Mouse (Mus musculus): ENCODE measurements at regions not wholly inside any gene's neighbourhood (a gene's known extent, or its start where the extent isn't known, plus 50 kb on each side); places are given as distances from the start of the nearest gene placed in this dataset.

DNA sequence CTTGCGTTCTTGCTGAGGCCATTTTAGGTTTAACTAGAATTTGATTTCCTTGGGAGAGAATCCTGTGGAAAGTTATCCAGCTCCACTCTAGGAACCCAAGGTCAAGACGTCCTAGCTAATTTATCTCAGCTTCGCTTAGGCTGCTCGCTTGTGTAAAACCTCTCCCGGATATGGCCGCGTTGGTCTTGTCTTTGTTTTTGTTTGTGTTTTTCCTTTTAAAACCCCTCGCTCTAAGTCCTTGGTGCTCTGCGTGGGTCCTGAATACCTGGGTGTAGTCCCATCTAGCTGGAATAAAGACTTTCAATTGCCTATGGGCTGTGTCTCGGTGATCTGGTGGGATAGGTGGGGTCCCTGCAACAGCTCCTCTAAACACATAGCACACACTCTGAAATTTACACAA, 144.2 kb downstream of the Ndfip2 start:
- ATAC-seq = no peak
- Histone ChIP-seq H3K4me2 (ENCODE audit: low read length) (no peak overlapping the region), H3K4me1 (ENCODE audit: control insufficient read depth, insufficient read depth, low read depth, low read length) (no peaks in the 10 kb centered on the region), H3K27ac (ENCODE audit: low read depth, low read length) (no peak overlapping the region), H3K4me3 (ENCODE audit: low read length) (no peak overlapping the region), H3K36me3 (ENCODE audit: control insufficient read depth, insufficient read depth, low read length) (no peaks in the 10 kb centered on the region), H3K27me3 (replicated peaks; ENCODE audit: control insufficient read depth, insufficient read depth, low read length) (no peaks in the 10 kb centered on the region), H3K9ac (ENCODE audit: low read depth, low read length) (no peak overlapping the region), H3K9me3 (ENCODE audit: control insufficient read depth, low read length) (no peaks in the 10 kb centered on the region)
- 96% methylated on average over 10 of the region's 10 CpGs for whole genome bisulfite sequencing

DNA sequence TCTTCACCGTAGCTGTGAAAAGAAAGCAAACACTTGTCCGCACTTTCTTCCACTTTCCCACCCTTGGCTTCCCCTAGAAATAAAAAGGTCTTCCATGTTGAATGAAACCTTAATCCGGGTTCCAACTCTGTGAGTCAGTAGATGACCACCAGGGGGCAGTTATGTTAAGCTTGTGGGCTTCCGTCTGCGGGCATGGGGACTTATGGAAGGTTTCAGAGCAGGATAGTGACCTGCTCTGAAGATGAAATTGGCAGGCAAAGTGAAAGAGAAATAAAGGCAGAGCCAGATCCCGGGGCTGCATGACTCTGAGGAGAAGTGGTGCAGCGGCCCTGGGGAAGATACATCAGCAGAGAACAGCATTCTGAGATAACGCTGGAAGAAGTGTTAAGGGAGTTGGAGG, 139.1 kb downstream of the Ndfip2 start:
- WGBS = 28% methylated on average over 8 of the region's 8 CpGs
- ATAC-seq = peak; percentile 76; the same call in 1 of the 2 replicates
- H3K27ac ChIP-seq (ENCODE audit: low read depth, low read length) = no peak overlapping the region
- H3K9me3 ChIP-seq (ENCODE audit: control insufficient read depth, low read length) = no peaks in the 10 kb centered on the region
- H3K4me2 ChIP-seq (ENCODE audit: low read length) = no peak overlapping the region; the same call in 1 of the 2 replicates
- H3K9ac ChIP-seq (ENCODE audit: low read depth, low read length) = no peak overlapping the region
- no peaks in the 10 kb centered on the region for H3K27me3 ChIP-seq (replicated peaks; ENCODE audit: control insufficient read depth, insufficient read depth, low read length)
- no peaks in the 10 kb centered on the region for H3K4me1 ChIP-seq (ENCODE audit: control insufficient read depth, insufficient read depth, low read depth, low read length)
- no peak overlapping the region for H3K4me3 ChIP-seq (ENCODE audit: low read length)
- H3K36me3 ChIP-seq (ENCODE audit: control insufficient read depth, insufficient read depth, low read length) = no peaks in the 10 kb centered on the region

DNA sequence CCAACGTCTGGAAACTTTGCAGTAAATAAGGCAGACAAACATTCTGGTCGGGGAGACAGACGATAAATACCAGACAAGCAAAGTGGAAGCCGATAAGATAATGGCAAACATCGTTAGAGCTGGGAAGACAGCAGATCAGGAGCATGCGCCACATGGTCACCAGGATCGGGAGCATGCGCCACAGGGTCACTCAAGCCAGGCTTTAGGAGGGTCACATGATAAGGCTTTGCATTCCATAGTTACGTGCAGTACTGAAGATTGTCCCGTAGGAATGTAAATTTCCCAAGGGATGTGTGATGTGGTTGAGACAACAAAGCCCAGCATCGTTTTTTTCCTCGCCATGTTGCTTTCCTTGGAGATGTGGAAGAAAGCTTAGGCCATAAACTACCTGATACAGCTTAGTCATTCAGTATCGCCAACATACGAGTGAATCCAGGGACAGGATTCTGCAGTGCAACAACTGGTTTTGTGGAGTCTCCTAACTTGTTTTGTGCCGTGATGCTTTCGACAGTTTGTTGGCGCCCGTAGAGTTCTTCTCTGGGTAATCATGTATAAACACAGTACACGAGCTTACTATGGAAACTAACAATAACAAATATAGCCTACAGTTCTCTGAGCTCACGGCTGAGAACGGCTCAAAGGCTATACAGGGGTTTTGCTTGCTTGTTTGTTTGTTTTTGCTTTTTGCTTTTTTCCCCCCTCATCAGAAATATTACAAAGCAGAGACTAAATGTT, 133.9 kb downstream of the Ndfip2 start:
- H3K9me3 ChIP-seq (ENCODE audit: control insufficient read depth, low read length) = no peaks in the 10 kb centered on the region
- no peaks in the 10 kb centered on the region for H3K27me3 ChIP-seq (replicated peaks; ENCODE audit: control insufficient read depth, insufficient read depth, low read length)
- no peaks in the 10 kb centered on the region for H3K4me1 ChIP-seq (ENCODE audit: control insufficient read depth, insufficient read depth, low read depth, low read length)
- no peak for ATAC-seq
- no peak overlapping the region for H3K27ac ChIP-seq (ENCODE audit: low read depth, low read length)
- no peak overlapping the region for H3K4me3 ChIP-seq (ENCODE audit: low read length)
- no peak overlapping the region for H3K9ac ChIP-seq (ENCODE audit: low read depth, low read length)
- WGBS = 89% methylated on average over 21 of the region's 21 CpGs
- H3K36me3 ChIP-seq (ENCODE audit: control insufficient read depth, insufficient read depth, low read length) = no peaks in the 10 kb centered on the region
- H3K4me2 ChIP-seq (ENCODE audit: low read length) = no peak overlapping the region

DNA sequence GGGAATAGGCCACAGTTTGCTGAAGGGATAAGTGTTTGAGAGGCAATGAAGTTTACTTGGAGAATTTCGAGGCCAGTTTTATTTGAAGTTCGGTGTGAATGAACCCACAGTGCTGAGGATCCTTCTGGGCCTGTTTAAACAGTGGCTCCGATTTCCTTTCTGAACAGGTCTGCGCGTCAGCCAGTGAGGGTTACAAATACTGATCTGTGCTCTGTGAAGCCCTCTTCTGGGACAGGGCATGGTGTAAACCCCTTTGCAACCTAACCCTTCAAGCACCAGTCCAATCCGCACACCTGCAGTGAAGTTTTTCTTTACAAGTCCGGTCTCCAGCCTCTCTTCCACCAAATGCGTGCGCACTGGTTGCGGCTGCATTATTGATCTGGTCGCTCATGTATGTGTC, 133.1 kb downstream of the Ndfip2 start:
- 91% methylated on average over 11 of the region's 11 CpGs for WGBS
- Histone ChIP-seq H3K4me3 (ENCODE audit: low read length) (no peak overlapping the region), H3K9me3 (ENCODE audit: control insufficient read depth, low read length) (no peaks in the 10 kb centered on the region), H3K9ac (ENCODE audit: low read depth, low read length) (no peak overlapping the region), H3K36me3 (ENCODE audit: control insufficient read depth, insufficient read depth, low read length) (no peaks in the 10 kb centered on the region), H3K4me1 (ENCODE audit: control insufficient read depth, insufficient read depth, low read depth, low read length) (no peaks in the 10 kb centered on the region), H3K4me2 (ENCODE audit: low read length) (no peak overlapping the region), H3K27me3 (replicated peaks; ENCODE audit: control insufficient read depth, insufficient read depth, low read length) (no peaks in the 10 kb centered on the region), H3K27ac (ENCODE audit: low read depth, low read length) (no peak overlapping the region)
- ATAC-seq = no peak

DNA sequence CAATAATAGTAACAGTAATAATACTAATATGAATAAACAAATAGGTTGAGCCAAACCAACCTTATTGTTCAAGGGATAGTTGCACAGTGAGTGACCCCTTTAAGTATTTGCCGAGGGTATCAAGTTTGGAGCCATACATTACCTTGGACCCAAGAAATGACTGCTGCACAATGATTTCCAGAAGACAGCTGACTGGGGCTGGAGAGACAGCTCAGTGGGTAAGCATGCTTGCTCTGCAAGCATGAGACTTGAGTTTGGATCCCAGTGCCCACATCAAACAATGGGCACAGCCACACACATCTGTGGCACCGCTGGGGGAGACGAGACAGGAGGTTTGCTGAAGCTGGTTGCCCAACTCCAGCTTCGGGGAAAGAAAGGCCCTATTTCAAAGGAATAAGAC, 126.7 kb downstream of the Ndfip2 start:
- H3K27ac ChIP-seq (ENCODE audit: low read depth, low read length) = no peak overlapping the region
- no peak overlapping the region for H3K4me3 ChIP-seq (ENCODE audit: low read length)
- no peaks in the 10 kb centered on the region for H3K36me3 ChIP-seq (ENCODE audit: control insufficient read depth, insufficient read depth, low read length)
- no peak overlapping the region for H3K4me2 ChIP-seq (ENCODE audit: low read length)
- ATAC-seq = no peak
- no peaks in the 10 kb centered on the region for H3K27me3 ChIP-seq (replicated peaks; ENCODE audit: control insufficient read depth, insufficient read depth, low read length)
- no peaks in the 10 kb centered on the region for H3K4me1 ChIP-seq (ENCODE audit: control insufficient read depth, insufficient read depth, low read depth, low read length)
- H3K9me3 ChIP-seq (ENCODE audit: control insufficient read depth, low read length) = no peaks in the 10 kb centered on the region
- H3K9ac ChIP-seq (ENCODE audit: low read depth, low read length) = no peak overlapping the region
- 73% methylated on average over 4 of the region's 4 CpGs for WGBS

DNA sequence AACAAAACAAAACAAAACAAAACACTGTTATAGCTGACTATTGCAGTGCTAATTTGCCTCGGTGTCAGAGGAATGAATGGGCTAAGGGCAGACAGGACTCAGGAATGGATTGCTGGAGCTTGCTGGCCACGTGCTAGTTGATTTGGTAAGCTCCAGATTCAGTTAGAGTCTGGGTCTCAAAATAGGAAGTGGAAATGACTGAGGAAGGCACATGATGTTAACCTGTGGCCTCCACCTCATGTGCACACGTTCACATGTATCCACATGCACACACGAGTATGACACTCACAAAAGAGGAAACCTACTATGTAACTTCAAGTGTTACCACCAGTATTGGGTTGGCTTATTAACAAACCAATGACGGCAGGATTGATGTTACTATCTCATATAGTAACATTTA, 125.0 kb downstream of the Ndfip2 start:
- no peaks in the 10 kb centered on the region for H3K36me3 ChIP-seq (ENCODE audit: control insufficient read depth, insufficient read depth, low read length)
- no peak overlapping the region for H3K4me2 ChIP-seq (ENCODE audit: low read length)
- H3K27me3 ChIP-seq (replicated peaks; ENCODE audit: control insufficient read depth, insufficient read depth, low read length) = no peaks in the 10 kb centered on the region
- H3K9me3 ChIP-seq (ENCODE audit: control insufficient read depth, low read length) = no peaks in the 10 kb centered on the region
- no peak overlapping the region for H3K9ac ChIP-seq (ENCODE audit: low read depth, low read length)
- no peaks in the 10 kb centered on the region for H3K4me1 ChIP-seq (ENCODE audit: control insufficient read depth, insufficient read depth, low read depth, low read length)
- no peak overlapping the region for H3K4me3 ChIP-seq (ENCODE audit: low read length)
- WGBS = 74% methylated on average over 5 of the region's 5 CpGs
- H3K27ac ChIP-seq (ENCODE audit: low read depth, low read length) = no peak overlapping the region
- ATAC-seq = no peak

DNA sequence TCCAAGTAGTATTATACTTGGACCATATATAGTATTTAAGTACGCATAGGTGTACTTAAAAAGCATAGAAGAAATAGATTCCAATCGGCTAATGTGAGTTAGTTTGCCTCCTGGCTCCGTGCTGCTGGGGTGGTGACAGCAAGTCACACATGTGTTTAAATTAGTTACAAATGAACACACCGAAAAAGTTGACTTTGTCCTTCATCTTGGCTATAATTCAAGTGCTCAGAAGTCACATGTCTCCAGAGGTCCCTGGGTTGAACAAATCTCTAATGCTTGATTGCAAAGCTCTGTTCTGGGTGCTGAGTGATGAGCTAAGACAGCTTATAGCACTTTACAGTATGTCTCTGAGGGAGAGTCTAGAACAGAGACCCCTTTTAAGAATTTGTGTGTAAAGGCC, 121.7 kb downstream of the Ndfip2 start:
- 0 out of 2 replicates have a peak, but pooled peaks cover 3% of the 10 kb centered on the region for H3K4me1 ChIP-seq (ENCODE audit: control insufficient read depth, insufficient read depth, low read depth, low read length)
- no peak overlapping the region for H3K4me3 ChIP-seq (ENCODE audit: low read length)
- WGBS = 86% methylated on average over 4 of the region's 4 CpGs
- H3K9me3 ChIP-seq (ENCODE audit: control insufficient read depth, low read length) = no peaks in the 10 kb centered on the region
- no peaks in the 10 kb centered on the region for H3K27me3 ChIP-seq (replicated peaks; ENCODE audit: control insufficient read depth, insufficient read depth, low read length)
- H3K36me3 ChIP-seq (ENCODE audit: control insufficient read depth, insufficient read depth, low read length) = no peaks in the 10 kb centered on the region
- H3K27ac ChIP-seq (ENCODE audit: low read depth, low read length) = no peak overlapping the region
- H3K4me2 ChIP-seq (ENCODE audit: low read length) = no peak overlapping the region
- no peak for ATAC-seq
- no peak overlapping the region for H3K9ac ChIP-seq (ENCODE audit: low read depth, low read length)

DNA sequence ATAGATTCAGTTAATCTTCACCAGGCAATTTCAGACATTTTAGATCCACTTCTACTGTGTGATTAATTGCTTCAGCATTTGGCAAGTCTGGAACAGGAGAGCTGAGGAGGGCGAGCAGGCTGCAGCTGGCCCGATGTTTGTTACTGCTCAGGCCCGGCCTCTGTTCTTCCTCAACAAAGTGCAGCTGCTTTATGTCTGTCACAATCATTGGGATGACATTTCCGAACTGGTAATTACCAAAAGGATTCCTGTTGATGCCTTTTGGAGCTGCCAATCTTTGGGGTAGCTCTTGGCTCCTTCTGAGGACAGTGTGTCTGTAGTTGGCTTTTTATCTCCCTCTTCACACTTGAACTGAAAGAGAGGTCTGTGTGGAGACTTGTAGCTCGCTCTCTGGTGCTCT, 119.4 kb downstream of the Ndfip2 start:
- Histone ChIP-seq H3K4me1 (ENCODE audit: control insufficient read depth, insufficient read depth, low read depth, low read length) (0 out of 2 replicates have a peak, but pooled peaks cover 3% of the 10 kb centered on the region), H3K9ac (ENCODE audit: low read depth, low read length) (no peak overlapping the region), H3K27me3 (replicated peaks; ENCODE audit: control insufficient read depth, insufficient read depth, low read length) (no peaks in the 10 kb centered on the region), H3K27ac (ENCODE audit: low read depth, low read length) (no peak overlapping the region), H3K9me3 (ENCODE audit: control insufficient read depth, low read length) (no peaks in the 10 kb centered on the region), H3K4me3 (ENCODE audit: low read length) (no peak overlapping the region), H3K4me2 (ENCODE audit: low read length) (no peak overlapping the region), H3K36me3 (ENCODE audit: control insufficient read depth, insufficient read depth, low read length) (no peaks in the 10 kb centered on the region)
- peak; percentile 54; the same call in 1 of the 2 replicates for ATAC-seq
- 57% methylated on average over 5 of the region's 5 CpGs for WGBS

DNA sequence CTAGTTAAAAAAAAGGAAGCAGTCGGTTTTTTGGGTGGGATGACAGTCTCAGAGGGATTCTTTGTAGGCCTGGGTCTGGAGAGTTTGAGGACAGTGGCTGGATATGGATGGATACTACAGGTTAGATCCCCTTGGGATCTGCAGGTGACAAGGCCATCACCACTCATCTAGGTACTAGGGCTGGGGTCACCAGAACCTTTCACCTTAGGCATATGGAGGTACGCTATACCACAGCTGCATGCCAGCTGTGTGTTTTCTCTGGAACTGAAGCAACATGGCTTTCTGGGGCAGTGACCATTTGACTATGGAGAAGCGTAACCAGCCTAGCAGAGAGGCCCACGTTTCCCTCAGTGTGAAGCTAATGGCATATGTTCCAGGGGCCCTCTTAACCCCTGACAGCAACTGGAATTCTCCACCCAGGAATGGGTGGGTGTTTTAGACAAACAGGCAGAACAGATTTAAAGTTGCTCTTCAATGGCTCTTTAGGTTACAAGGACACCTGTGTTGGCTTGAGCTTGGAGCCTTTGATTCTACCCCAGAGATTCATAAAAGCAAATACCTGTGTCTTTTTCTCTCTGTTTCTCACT, 118.8 kb downstream of the Ndfip2 start:
- H3K4me1 ChIP-seq (ENCODE audit: control insufficient read depth, insufficient read depth, low read depth, low read length) = 0 out of 2 replicates have a peak, but pooled peaks cover 3% of the 10 kb centered on the region
- H3K9ac ChIP-seq (ENCODE audit: low read depth, low read length) = no peak overlapping the region
- no peak overlapping the region for H3K27ac ChIP-seq (ENCODE audit: low read depth, low read length)
- ATAC-seq = no peak
- H3K4me2 ChIP-seq (ENCODE audit: low read length) = no peak overlapping the region
- no peaks in the 10 kb centered on the region for H3K9me3 ChIP-seq (ENCODE audit: control insufficient read depth, low read length)
- WGBS = 70% methylated on average over 4 of the region's 4 CpGs
- no peak overlapping the region for H3K4me3 ChIP-seq (ENCODE audit: low read length)
- no peaks in the 10 kb centered on the region for H3K27me3 ChIP-seq (replicated peaks; ENCODE audit: control insufficient read depth, insufficient read depth, low read length)
- no peaks in the 10 kb centered on the region for H3K36me3 ChIP-seq (ENCODE audit: control insufficient read depth, insufficient read depth, low read length)
